Mouse (Mus musculus) heart, adult 2 months (tissue): Measurements from ENCODE around the gene Acp2.

Experiments used
- CTCF ChIP-seq: fragments of 200-600 bp; IDR thresholded peaks from 2 replicates; pipeline ENCODE4 v1.8.1; 2022; ENCODE audit warnings: antibody characterized with exemption, mild to moderate bottlenecking, moderate library complexity
- POLR2A ChIP-seq: fragments of 200-500 bp; IDR thresholded peaks from 2 replicates; pipeline ENCODE4 v1.6.1; 2011; ENCODE audit warnings: mild to moderate bottlenecking, low read depth, low read length, control low read depth; ENCODE audit not compliant: insufficient read depth

- TF ChIP-seq CTCF (no peak), POLR2A (peak; percentile 89)
Observed at GRCm38 (mm10) chr2:91202222-91202971, at the start of gene Acp2, which contains the start of gene Nr1h3.
